Mouse (Mus musculus): ENCODE measurements around the gene Llgl2. TPM values are rescaled to one million over a fixed set of nuclear protein-coding genes. Genes with fewer than 3 reads are reported as not detected.

Llgl2 gene
- polyA plus RNA-seq, 1 experiment: 2.5 TPM

DNA sequence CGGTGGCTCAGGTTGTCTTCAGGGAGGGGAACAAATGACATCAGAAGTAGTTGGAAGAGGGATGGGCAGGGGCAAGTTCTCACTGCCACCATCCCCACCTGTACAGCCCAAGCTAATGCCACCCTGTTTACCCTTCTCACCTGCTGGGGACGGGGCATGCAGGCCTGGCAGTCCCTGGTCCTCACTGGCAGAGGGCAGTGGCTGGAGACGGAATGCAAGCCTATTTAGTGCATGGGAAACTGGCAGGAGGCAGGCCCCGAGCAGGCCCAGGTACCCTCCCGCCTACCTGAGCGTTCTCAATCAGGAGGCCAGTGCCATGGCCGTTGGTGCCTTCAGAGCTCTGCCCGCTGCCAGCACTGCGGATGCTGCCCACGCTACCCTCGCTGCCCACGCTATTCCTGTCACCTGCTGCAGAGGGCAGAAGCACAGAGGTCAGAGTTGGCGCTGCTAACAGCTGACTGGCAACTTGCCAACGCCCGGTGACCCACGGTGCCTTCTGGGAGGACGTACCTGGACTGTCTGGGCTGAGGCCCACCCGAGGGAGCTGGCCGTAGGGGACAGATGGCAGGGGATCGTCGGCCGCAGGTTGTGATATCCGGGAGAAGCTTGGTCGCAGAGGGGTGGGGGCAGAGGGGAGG lies 20.7 kb upstream of the Llgl2 start:
- H3K4me3 ChIP-seq (replicated peaks; ENCODE audit: insufficient read depth, low read depth, low read length): no peak overlapping the region
- no peaks in the 10 kb centered on the region for H3K27me3 ChIP-seq (ENCODE audit: control insufficient read depth, insufficient read depth, low read length)
- WGBS: 56% methylated on average over 24 of the region's 24 CpGs
- H3K4me1 ChIP-seq (ENCODE audit: control insufficient read depth, insufficient read depth, low read length): no peaks in the 10 kb centered on the region
- H3K27ac ChIP-seq (ENCODE audit: insufficient read depth, low read length): no peak overlapping the region
- peak in 1 of 2 experiments; percentile 23 for DNase-seq
- TF ChIP-seq CTCF (IDR thresholded peaks at IDR 0.05; ENCODE audit: borderline replicate concordance, insufficient read depth, low read depth, low read length) (no peak), POLR2A (IDR thresholded peaks at IDR 0.05; ENCODE audit: borderline replicate concordance, insufficient read depth, low read length) (no peak)

DNA sequence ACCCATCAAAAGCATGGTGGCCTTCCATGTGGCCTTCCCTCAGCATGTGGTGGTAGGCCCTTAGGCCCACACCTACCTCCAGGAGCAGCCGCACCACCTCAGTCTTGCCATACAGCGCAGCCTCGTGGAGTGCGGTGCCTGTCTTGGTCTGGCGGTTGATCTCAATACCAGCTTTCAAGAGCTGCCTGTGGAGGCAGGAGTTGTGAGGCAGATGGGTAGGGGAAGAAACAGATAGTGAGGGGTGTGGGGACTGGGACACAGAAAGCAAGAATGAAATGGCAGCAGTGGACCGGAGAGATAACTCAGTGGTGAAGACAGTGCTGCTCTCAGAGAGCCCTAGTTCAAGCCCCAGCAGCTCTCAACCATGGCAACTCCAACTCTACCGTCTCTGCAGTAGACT lies 18.8 kb upstream of the Llgl2 start:
- WGBS: 91% methylated on average over 7 of the region's 7 CpGs
- DNase-seq: no peak
- no peak overlapping the region for H3K27ac ChIP-seq (ENCODE audit: insufficient read depth, low read length)
- H3K27me3 ChIP-seq (ENCODE audit: control insufficient read depth, insufficient read depth, low read length): no peaks in the 10 kb centered on the region
- H3K4me3 ChIP-seq (replicated peaks; ENCODE audit: insufficient read depth, low read depth, low read length): no peak overlapping the region
- no peaks in the 10 kb centered on the region for H3K4me1 ChIP-seq (ENCODE audit: control insufficient read depth, insufficient read depth, low read length)
- TF ChIP-seq CTCF (IDR thresholded peaks at IDR 0.05; ENCODE audit: borderline replicate concordance, insufficient read depth, low read depth, low read length): no peak

DNA sequence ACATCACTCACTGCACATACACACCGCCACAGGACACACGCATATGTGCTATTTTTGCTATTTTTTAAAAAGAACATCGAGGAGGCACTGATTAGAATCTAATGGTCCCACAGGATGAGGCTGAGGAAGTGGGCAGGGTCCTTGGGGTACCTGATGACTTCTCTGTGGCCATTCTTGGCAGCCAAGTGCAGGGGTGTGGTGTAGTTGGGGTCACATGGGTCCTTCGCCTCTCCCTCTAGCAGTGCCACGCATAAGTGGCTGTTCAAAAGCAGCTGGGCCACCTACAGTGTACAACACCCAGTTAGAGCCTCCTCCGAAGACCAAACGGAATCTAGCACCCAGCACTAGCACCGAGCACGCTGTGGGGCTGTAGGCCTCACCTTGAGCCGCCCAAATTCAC lies 17.7 kb upstream of the Llgl2 start:
- 90% methylated on average over 10 of the region's 10 CpGs for WGBS
- Histone ChIP-seq H3K4me1 (ENCODE audit: control insufficient read depth, insufficient read depth, low read length) (no peaks in the 10 kb centered on the region), H3K27me3 (ENCODE audit: control insufficient read depth, insufficient read depth, low read length) (no peaks in the 10 kb centered on the region), H3K4me3 (replicated peaks; ENCODE audit: insufficient read depth, low read depth, low read length) (no peak overlapping the region), H3K27ac (ENCODE audit: insufficient read depth, low read length) (no peak overlapping the region)
- no peak for DNase-seq
- TF ChIP-seq CTCF (IDR thresholded peaks at IDR 0.05; ENCODE audit: borderline replicate concordance, insufficient read depth, low read depth, low read length) (no peak), POLR2A (IDR thresholded peaks at IDR 0.05; ENCODE audit: borderline replicate concordance, insufficient read depth, low read length) (no peak)

DNA sequence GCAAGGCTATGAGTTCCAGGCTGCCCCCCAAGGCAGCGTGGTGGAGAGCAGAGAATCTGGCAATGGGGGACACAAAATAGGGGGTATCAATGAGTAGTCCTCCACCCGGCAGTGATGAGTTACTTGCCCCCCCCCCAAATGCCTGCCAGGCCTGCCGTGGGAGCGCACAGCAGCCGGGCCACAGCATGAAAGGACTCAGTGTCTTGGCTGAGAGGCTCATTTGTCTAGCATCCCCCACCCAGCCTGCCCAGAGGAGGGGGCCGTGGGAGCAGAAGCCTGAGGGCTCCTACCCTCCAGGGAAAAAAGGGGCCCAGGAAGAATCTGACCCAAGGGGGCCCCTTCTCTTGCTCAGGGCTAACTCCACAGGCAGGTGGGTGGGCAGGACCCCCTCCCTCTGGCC lies 16.5 kb upstream of the Llgl2 start:
- no peak for DNase-seq
- WGBS: 60% methylated on average over 6 of the region's 6 CpGs

DNA sequence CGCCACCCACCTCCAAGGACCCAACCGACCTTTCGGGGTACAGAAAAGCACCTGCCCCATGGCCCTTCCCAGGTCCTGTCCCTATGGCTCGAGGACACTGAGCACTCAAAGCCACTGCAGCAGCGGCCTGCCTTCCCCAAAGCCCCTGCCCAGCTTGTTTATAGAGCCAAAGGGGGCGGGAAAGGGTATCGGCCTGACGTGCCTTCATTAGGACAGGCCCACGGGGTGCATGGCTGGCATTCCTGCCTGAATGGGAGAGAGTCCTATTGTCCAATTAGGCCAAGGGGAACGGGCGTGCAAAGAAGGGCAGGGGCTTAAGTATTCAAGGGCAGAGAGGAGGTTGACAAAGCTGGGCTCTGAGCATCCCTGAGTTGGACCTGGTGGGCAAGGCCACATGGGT lies 15.9 kb upstream of the Llgl2 start:
- WGBS: 69% methylated on average over 11 of the region's 11 CpGs

More for the DNA sequence above, 16.5 kb upstream of the Llgl2 start:
- no peak for TF ChIP-seq CTCF (IDR thresholded peaks at IDR 0.05; ENCODE audit: borderline replicate concordance, insufficient read depth, low read depth, low read length)
- TF ChIP-seq POLR2A (IDR thresholded peaks at IDR 0.05; ENCODE audit: borderline replicate concordance, insufficient read depth, low read length): no peak
- Histone ChIP-seq H3K4me1 (ENCODE audit: control insufficient read depth, insufficient read depth, low read length) (no peaks in the 10 kb centered on the region), H3K27me3 (ENCODE audit: control insufficient read depth, insufficient read depth, low read length) (no peaks in the 10 kb centered on the region), H3K4me3 (replicated peaks; ENCODE audit: insufficient read depth, low read depth, low read length) (no peak overlapping the region), H3K27ac (ENCODE audit: insufficient read depth, low read length) (no peak overlapping the region)

DNA sequence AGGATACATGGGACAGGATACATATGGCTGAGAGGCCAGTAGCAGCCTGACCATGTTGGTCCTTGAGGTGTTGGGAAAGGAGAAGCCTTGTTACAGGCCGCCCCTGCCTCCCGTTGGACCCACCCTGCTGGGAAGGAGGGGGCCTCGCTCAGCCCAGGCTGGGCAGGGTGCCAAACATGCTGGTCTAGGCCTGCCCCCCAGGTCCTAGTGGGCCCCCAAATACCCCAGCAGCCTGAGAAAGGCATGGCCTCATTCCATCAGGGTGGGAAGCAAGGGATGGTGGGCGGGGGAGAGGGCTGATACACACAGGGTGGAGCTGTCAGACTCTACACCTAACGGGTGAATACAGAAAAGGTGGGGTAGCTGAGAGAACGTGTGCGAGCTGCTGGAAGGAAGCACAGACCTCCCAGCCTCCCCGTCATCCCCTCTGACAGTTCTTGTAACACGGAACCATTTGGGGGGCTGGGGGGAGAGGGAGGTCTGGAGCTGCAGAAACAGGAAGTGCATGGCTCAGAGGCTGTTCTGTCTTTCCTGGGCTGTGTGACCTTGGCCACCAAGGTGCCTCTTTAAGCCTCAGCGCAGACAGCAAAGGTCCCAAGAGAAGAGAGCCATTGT lies 15.0 kb upstream of the Llgl2 start:
- WGBS: 60% methylated on average over 10 of the region's 10 CpGs
- no peak for DNase-seq
- H3K4me3 ChIP-seq (replicated peaks; ENCODE audit: insufficient read depth, low read depth, low read length): no peak overlapping the region
- 0 out of 2 replicates have a peak, but pooled peaks cover 4% of the 10 kb centered on the region for H3K4me1 ChIP-seq (ENCODE audit: control insufficient read depth, insufficient read depth, low read length)
- no peak for TF ChIP-seq POLR2A (IDR thresholded peaks at IDR 0.05; ENCODE audit: borderline replicate concordance, insufficient read depth, low read length)
- TF ChIP-seq CTCF (IDR thresholded peaks at IDR 0.05; ENCODE audit: borderline replicate concordance, insufficient read depth, low read depth, low read length): no peak
- H3K27me3 ChIP-seq (ENCODE audit: control insufficient read depth, insufficient read depth, low read length): no peaks in the 10 kb centered on the region
- H3K27ac ChIP-seq (ENCODE audit: insufficient read depth, low read length): no peak overlapping the region; the same call in 1 of the 2 replicates

More for the DNA sequence above, 15.9 kb upstream of the Llgl2 start:
- no peak overlapping the region for H3K27ac ChIP-seq (ENCODE audit: insufficient read depth, low read length)
- H3K4me3 ChIP-seq (replicated peaks; ENCODE audit: insufficient read depth, low read depth, low read length): no peak overlapping the region
- TF ChIP-seq CTCF (IDR thresholded peaks at IDR 0.05; ENCODE audit: borderline replicate concordance, insufficient read depth, low read depth, low read length) (no peak), POLR2A (IDR thresholded peaks at IDR 0.05; ENCODE audit: borderline replicate concordance, insufficient read depth, low read length) (no peak)
- 0 out of 2 replicates have a peak, but pooled peaks cover 4% of the 10 kb centered on the region for H3K4me1 ChIP-seq (ENCODE audit: control insufficient read depth, insufficient read depth, low read length)
- DNase-seq: no peak
- no peaks in the 10 kb centered on the region for H3K27me3 ChIP-seq (ENCODE audit: control insufficient read depth, insufficient read depth, low read length)

DNA sequence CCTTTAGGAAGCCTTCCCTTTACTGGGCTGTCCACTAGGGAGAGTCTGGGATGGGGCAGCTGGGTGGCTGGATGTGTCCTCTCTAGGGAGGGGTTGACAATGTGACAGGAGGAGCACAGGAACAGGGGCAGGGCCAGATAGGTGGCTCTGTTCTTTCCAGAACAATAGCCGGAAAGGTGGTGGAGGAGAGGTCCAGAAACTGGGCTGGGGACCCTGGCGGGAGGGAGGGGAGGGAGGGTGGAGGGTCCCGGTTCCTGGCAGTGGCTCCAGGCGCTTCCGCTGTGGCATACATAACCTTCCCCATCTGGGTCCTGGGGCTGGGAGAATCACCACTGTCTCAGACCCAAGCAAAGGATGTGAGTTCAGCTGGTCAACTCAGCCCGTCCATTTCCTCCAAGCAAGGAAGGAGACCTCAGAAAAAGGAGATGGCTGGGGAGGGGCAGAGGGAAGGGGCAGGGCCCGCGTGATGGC lies 14.5 kb upstream of the Llgl2 start:
- no peak for DNase-seq
- Histone ChIP-seq H3K27me3 (ENCODE audit: control insufficient read depth, insufficient read depth, low read length) (no peaks in the 10 kb centered on the region), H3K4me3 (replicated peaks; ENCODE audit: insufficient read depth, low read depth, low read length) (no peak overlapping the region), H3K27ac (ENCODE audit: insufficient read depth, low read length) (no peak overlapping the region), H3K4me1 (ENCODE audit: control insufficient read depth, insufficient read depth, low read length) (0 out of 2 replicates have a peak, but pooled peaks cover 4% of the 10 kb centered on the region)
- TF ChIP-seq POLR2A (IDR thresholded peaks at IDR 0.05; ENCODE audit: borderline replicate concordance, insufficient read depth, low read length) (no peak), CTCF (IDR thresholded peaks at IDR 0.05; ENCODE audit: borderline replicate concordance, insufficient read depth, low read depth, low read length) (no peak)
- 71% methylated on average over 8 of the region's 8 CpGs for WGBS

DNA sequence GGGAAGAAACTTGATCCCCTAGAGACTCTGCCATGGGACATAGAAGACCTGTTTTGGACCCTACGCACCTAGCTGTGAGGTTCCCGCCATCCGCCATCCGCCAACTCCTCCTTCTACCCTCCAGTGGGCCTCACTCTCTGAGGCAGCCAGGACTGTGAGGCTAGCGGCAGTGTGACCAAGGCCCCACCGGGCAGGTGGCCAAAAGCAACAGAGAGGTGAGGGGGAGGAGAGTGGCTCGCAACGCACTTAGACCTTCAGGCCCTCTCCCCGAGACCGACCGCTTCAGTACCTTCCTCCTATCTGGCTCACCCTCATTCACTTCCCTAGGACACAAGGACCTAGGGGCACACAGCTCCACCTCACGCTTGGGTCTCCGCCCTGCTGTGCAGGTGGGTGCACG lies 13.5 kb upstream of the Llgl2 start:
- Histone ChIP-seq H3K4me1 (ENCODE audit: control insufficient read depth, insufficient read depth, low read length) (peaks cover 5% of the 10 kb centered on the region; the same call in 1 of the 2 replicates), H3K27me3 (ENCODE audit: control insufficient read depth, insufficient read depth, low read length) (no peaks in the 10 kb centered on the region), H3K4me3 (replicated peaks; ENCODE audit: insufficient read depth, low read depth, low read length) (no peak overlapping the region), H3K27ac (ENCODE audit: insufficient read depth, low read length) (no peak overlapping the region)
- WGBS: 73% methylated on average over 14 of the region's 14 CpGs
- no peak for DNase-seq
- TF ChIP-seq POLR2A (IDR thresholded peaks at IDR 0.05; ENCODE audit: borderline replicate concordance, insufficient read depth, low read length) (no peak), CTCF (IDR thresholded peaks at IDR 0.05; ENCODE audit: borderline replicate concordance, insufficient read depth, low read depth, low read length) (no peak)
